Mouse (Mus musculus) heart, adult 2 months (tissue): ENCODE results near the gene Tomm40.

Experiments used
- CTCF ChIP-seq: fragments of 200-600 bp; IDR thresholded peaks from 2 replicates; pipeline ENCODE4 v1.8.1; 2022; ENCODE audit warnings: antibody characterized with exemption, mild to moderate bottlenecking, moderate library complexity
- EP300 ChIP-seq: fragments of 200-500 bp; IDR thresholded peaks from 2 replicates; pipeline ENCODE4 v1.6.1; 2011; ENCODE audit warnings: low read depth, low read length, control low read depth; ENCODE audit not compliant: insufficient read depth
- POLR2A ChIP-seq: fragments of 200-500 bp; IDR thresholded peaks from 2 replicates; pipeline ENCODE4 v1.6.1; 2011; ENCODE audit warnings: mild to moderate bottlenecking, low read depth, low read length, control low read depth; ENCODE audit not compliant: insufficient read depth

- TF ChIP-seq POLR2A (no peak), CTCF (no peak), EP300 (no peak)
Observed at GRCm38 (mm10) chr7:19702859-19703555, 12.2 kb downstream of the Tomm40 start.
